Mouse (Mus musculus): Measurements from ENCODE around the gene Hexim2. TPM values are rescaled to one million over a fixed set of nuclear protein-coding genes. Genes with fewer than 3 reads are reported as not detected.

Hexim2 gene
- 10 to 100 TPM; 14.0 to 14.1 TPM for total RNA-seq (2021)
- long read RNA-seq, experiment 1, partial matches to known transcripts, result 0 of 9 reads
- long read RNA-seq, experiment 1, other reads (novel, unspliced or antisense), result 5 of 9 reads
- long read RNA-seq, experiment 2, partial matches to known transcripts, result 0 of 5 reads
- long read RNA-seq, experiment 2, other reads (novel, unspliced or antisense), result 2 of 5 reads

DNA sequence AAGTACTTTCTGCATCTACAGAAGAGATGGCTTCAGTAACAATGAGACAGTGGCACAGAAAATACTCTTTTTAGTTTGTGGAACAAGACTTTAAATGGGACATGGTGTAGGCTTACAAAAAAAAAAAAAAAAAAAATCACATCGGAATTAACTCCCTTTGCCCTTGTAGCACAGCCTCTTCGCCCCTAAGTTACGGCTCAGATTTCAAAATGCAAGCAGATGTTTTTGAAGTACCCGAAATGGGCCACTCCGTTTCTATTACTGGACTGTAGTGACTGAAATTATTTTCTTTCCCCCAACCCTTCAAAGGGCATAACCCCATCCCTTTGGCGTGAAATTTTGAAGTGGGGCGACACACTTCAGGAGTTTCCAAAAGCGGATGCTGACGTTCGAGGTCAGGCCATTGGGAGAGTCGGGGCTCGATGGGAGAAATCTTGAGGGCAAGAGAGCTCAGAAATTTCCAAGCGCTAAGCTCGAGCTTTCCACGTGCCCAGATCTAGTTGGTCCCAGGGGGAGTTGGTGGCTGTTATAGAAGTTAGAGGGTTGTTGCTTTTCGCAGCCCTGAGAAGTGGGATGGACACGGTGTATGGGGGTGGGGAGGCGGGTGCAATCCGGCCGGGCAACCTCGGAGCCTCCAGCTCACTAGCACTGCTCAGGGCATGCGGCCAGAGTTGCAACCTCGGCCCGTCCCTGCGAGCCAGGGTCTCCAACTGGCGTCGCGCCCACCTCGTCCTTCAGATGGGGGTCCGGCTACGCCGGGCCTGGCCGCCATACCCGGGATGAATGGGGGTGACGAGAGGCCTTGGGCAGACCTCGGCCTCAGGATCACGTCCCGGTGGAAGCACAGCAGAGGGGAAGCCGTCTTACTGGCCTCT, at the start of gene Hexim2:
Gene Hexim2 (plus strand): TSS at position 729 of the 875 bp plus-strand sequence.
- Histone ChIP-seq H3K27ac (peak within 1 kb of the TSS; percentile 100), H3K4me3 (peak within 1 kb of the TSS; percentile 92)
- intact Hi-C loops (cut with DNase I), result loop anchor here (1.0 kb wide), 1 partner anchor 16 kb away; the partner anchor contains the start of gene Hexim1
- DNase-seq (ENCODE audit: extremely low spot score in 1 of 2, low spot score in 2 of 2), result peak; percentile 59 to 61
- no peak for TF ChIP-seq CTCF (IDR thresholded peaks at IDR 0.05)

DNA sequence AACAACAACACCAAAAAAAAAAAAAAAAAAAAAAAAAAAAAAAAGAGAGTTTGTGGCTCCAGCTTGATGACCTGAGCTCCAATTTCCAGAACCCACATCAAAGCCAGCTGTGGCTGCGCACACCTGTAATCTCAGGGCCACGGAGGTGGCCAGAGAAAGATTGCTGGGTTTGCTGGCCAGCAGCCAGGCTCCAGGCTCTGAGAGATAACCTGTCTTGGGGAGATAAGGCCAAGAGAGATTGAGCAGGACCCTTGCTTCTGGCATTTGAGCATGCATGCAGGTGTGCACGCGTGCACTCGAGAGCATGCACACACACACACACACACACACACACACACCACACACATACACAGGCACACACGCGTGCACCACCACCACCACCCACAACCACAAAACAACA, 38.9 kb upstream of the Hexim2 start:
- H3K27ac ChIP-seq, result no peak overlapping the region
- DNase-seq (ENCODE audit: extremely low spot score in 1 of 2, low spot score in 2 of 2), result no peak
- TF ChIP-seq CTCF (IDR thresholded peaks at IDR 0.05), result no peak
- no peak overlapping the region for H3K4me3 ChIP-seq
- intact Hi-C loops (cut with DNase I), result no loop called here

DNA sequence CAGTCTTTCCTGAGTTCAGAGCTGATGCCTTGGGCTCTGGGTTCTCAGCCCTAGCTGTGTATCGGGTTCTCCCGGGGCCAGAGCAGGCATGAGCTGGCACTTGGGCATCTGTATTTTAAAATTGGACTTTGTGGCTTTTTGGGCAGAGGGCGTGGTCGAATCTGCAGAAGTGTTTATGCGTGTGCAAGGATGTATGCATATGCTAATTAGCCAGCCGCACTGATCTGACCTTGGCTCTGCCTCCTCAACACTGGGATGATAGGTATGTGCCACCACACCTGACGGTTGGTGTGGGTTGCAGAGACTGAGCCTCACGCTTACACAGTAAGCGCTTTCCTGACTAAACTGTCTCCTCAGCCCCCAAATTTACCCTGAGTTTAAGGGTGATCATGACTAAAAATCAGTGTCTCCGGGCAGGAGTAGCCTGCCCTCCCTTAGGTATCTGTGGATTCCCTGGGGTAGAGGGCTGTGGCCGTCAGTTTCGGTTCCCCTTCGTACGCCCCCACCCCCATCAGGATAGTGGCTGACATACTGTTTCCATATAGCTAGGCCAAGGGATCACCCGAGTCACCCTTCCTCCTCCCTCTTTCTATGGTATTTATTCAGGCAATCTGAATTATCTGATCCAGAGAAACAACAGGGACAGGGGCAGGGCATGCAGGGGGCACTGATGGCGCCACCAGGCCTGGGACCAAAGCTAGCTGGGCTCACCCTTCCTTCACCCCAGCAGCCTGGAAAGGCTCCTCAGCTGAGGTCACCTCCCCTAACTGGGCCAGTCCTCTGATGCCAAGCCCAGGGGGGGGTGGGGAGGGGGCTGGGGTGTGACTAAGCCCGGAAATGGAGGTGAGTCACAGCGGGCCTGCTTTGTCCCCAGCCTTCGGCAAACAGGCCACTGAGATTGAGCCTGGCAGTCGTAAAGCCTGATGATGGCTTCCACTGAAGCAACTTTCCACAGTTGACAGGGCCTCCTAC, 38.1 kb upstream of the Hexim2 start:
- no peak for TF ChIP-seq CTCF (IDR thresholded peaks at IDR 0.05)
- Histone ChIP-seq H3K4me3 (no peak overlapping the region), H3K27ac (no peak overlapping the region)
- intact Hi-C loops (cut with DNase I), result no loop called here
- DNase-seq (ENCODE audit: extremely low spot score in 1 of 2, low spot score in 2 of 2), result no peak

DNA sequence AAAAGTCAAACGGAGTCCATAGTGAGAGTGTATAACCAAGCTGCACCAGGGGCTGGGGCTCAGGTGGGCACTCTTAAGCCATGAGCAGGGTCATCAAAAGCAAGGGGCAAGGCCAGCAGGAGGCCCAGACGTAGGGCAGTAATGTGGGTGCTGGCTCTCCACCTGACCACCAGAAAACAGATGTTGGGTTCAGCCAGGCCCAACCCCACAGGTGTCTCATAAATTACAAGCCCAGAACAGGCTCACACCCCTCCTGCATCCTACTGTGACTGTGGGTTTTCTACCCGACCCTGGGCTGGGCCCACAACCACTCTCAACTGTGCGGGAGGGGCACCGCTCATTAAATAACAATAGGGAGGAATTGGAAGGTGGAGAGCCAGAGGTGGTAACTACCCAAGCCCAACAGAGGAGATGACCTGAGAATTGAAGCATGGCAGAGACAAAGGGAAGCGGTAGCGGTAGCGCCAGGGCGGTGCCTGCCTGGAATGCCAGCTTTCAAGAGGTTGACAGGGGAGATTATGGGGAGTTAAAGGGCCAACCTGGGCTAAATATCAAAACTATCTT, 37.0 kb upstream of the Hexim2 start:
- intact Hi-C loops (cut with DNase I), result no loop called here
- Histone ChIP-seq H3K4me3 (no peak overlapping the region), H3K27ac (no peak overlapping the region)
- no peak for TF ChIP-seq CTCF (IDR thresholded peaks at IDR 0.05)
- DNase-seq (ENCODE audit: extremely low spot score in 1 of 2, low spot score in 2 of 2), result no peak

DNA sequence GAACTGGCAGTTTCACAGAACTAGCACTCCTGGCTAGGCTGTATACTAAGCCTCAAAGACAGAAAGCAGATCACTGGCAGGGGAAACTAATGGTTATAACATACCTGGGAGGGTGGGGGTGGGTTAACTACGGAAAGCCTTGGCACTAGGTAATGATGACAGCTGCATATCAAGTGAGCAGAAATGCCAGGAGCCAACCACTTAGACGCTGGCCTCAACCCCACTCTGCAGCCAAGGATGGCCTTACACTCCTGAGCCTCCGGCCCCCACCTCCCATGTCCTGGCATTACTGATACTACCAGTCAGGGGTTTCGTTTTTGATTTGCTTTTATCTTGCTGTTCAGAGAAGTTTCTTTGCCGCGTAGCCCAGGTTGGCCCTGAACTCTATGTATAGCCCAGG, 36.4 kb upstream of the Hexim2 start:
- no peak overlapping the region for H3K4me3 ChIP-seq
- no peak for TF ChIP-seq CTCF (IDR thresholded peaks at IDR 0.05)
- intact Hi-C loops (cut with DNase I), result no loop called here
- no peak overlapping the region for H3K27ac ChIP-seq
- no peak for DNase-seq (ENCODE audit: extremely low spot score in 1 of 2, low spot score in 2 of 2)

DNA sequence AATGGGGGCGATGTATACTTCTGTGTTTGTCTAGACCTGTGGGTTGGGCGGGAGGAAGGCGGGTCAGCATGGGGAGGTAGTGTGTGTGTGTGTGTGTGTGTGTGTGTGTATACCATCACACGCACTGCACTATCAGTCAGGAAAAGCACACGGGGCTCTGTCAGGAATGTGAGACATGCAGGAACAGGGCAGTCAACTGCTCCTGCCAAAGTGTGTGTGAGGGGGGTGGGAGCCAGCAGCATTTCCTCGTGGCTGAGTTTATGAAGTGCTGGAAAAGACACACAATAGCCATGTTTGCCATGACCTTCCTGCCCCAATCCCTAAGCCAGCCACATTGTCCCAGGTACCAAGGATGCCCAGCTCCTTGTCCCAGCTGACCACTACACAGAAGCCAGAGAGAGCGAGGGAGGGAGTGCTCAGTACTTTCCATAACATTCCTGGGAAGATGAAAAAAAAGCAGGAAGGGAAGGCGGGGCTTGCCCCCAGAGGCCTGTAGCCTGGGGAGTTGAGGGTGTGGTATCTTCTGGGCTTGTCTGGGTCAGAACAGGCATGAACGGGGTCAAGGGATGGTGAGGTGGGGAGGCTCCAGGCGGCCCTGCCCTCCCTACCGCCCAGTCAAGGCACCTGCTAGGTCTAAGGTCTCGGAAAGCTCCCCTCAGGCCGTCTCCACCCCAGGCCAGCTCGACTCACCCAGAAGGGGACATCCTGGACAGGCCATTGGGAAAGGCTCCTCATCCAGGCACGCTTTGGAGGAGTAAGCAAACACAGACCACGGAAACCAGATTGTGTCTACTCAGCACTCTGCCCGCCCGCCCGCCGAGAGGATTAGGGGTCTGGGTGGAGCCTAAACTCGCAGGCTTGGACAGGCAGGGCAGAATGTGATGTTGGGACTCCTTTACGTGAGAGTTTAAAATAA, 35.0 kb upstream of the Hexim2 start:
- DNase-seq (ENCODE audit: extremely low spot score in 1 of 2, low spot score in 2 of 2), result peak in 1 of 2 experiments; percentile 9
- intact Hi-C loops (cut with DNase I), result no loop called here
- Histone ChIP-seq H3K4me3 (no peak overlapping the region), H3K27ac (no peak overlapping the region)
- no peak for TF ChIP-seq CTCF (IDR thresholded peaks at IDR 0.05)

DNA sequence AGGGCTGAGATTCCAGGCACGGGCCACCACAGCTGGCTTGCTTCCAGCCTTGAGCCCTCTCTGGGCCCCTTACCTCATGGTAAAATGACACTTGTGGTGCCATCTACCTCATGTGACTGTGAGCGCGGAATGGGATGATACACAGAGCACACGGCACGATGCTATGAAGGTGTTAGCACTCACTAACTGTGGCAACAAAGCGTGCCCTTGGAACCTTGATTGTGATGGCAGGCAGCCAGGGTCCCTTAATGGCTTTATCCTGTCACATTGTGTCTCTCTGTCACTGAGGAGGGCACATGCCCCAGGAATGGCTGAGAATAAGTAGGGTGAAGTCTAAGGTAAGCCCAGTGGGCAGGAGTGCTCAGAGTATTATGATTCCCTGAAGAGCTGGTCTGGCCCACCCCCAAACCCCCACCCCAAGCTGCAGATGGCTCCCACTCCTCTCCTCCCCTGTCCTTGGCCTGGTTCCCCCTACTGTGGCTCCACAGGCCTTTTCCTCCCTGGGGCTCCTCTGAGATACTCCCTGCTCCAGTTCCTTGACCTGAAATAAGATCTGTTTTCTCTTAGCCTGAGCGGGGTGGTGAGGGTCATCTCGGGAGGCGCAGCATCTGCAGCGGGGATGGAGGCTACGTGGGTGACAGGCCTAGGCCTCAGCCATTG, 33.6 kb upstream of the Hexim2 start:
- no peak for TF ChIP-seq CTCF (IDR thresholded peaks at IDR 0.05)
- intact Hi-C loops (cut with DNase I), result no loop called here
- no peak for DNase-seq (ENCODE audit: extremely low spot score in 1 of 2, low spot score in 2 of 2)
- H3K4me3 ChIP-seq, result no peak overlapping the region
- no peak overlapping the region for H3K27ac ChIP-seq

DNA sequence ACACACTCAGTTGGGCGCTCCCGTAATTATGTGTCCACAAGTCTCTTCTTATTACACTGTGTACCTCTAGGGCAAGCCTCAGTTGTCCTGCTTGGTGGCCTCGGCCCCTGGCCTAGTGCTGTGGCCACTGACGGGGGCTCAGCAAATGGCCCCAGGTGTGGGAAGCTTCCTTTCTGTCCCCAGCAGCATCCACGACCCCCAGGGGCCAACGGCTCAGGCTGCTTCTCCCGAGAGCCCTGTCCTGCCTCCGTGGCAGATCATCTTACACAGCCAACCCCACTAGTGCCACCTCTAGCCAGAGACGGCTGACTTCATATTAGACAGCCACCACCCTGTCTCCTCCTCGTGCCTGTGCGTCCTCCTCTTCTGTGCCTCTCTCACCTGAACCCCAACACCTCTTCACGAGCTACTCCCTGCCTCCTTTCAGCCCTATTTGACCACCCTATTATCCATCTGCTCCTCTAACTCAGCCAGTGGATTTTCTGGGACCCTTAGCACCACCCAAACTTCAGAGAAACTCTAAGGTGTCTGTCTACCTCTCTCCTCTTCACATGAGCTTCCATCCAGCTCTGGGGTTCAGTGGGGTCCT, 32.8 kb upstream of the Hexim2 start:
- no peak overlapping the region for H3K27ac ChIP-seq
- intact Hi-C loops (cut with DNase I), result no loop called here
- DNase-seq (ENCODE audit: extremely low spot score in 1 of 2, low spot score in 2 of 2), result no peak
- TF ChIP-seq CTCF (IDR thresholded peaks at IDR 0.05), result no peak
- H3K4me3 ChIP-seq, result no peak overlapping the region

DNA sequence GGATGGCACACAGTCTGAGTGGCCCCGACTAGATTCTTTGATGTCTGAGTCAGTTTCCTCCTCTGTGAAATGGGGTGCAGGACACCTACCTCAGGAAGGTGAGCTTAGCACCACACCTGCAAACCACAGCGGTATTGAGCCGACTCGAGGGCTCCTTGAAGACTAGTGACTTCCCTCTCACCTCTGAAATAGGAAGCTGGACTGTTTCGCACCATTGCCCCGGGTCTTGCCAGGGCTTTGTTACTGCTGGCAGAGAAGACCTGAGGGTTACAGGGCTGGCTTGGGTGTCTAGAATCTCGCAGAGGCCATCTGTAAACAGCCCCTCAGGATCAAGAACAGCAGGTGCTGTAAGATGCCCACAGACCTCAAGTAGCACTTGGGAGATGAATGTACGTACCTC, 31.9 kb upstream of the Hexim2 start:
- TF ChIP-seq CTCF (IDR thresholded peaks at IDR 0.05), result no peak
- no peak overlapping the region for H3K27ac ChIP-seq
- intact Hi-C loops (cut with DNase I), result no loop called here
- no peak overlapping the region for H3K4me3 ChIP-seq
- DNase-seq (ENCODE audit: extremely low spot score in 1 of 2, low spot score in 2 of 2), result no peak

DNA sequence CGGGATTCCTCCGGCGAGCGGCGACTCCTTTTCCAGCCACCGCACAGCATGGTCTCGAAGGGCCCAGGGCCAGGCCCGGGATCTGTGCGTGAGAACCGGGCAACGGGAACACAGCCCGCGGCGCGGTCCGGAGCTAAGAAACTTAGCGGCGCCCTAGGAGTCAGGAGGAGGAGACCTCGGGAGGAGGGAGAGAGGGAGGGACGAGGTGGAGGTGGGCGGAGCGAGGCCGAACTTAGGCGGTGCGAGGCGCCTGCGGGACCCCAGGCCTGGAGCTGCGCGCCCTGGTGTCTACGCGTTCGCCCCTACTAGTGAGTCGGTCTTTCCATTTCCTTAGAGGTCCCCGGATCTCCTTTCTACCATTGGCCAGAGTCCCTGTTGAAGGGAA, 30.8 kb upstream of the Hexim2 start, which contains the start of the genes Plcd3 and Acbd4:
Gene Plcd3 (minus strand): TSS at position 178 of the 385 bp plus-strand sequence.
Gene Acbd4 (plus strand): TSS at position 202 of the 385 bp plus-strand sequence.
- intact Hi-C loops (cut with DNase I), result no loop called here
- no peak for TF ChIP-seq CTCF (IDR thresholded peaks at IDR 0.05)
- H3K4me3 ChIP-seq, result peak within 1 kb of the TSS; percentile 56
- peak; percentile 72 to 73 for DNase-seq (ENCODE audit: extremely low spot score in 1 of 2, low spot score in 2 of 2)
- H3K27ac ChIP-seq, result peak within 1 kb of the TSS; percentile 96

Data from left cerebral cortex, adult 2 months (tissue).